Mouse (Mus musculus) T-cell, adult 2 months (primary cell): Measurements from ENCODE around the gene Traf3ip1.
"Not testable (repeated sequence)": the region's sequence is repeated elsewhere in the genome, so short reads cannot be mapped to it uniquely, and the experiment has no call there.

Experiments used
- DNase-seq: peaks from one replicate; pipeline ENCODE4 v3.0.0; 2022; ENCODE audit warnings: low spot score

The Traf3ip1 gene

DNA sequence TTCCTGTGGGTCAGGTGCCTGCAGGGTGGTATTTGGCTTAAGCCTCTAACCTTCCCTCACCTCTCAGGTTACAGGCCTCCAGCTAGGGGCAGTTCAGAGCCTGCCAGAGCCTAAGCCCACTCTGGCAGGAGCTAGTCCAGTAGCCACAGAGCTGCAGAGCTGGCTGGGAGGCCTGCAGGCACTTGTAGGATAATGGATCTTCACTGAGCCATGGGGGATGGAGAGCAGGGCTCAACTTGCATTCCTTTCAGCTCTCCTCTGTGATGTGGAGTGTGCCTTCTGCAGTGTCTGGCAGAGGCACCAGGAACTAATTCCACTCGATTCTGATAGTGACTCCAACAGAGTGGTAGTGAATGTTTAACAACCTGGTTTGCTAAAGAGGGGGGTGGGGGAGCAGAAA, 29.2 kb upstream of the Traf3ip1 start:
- DNase-seq = no peak

GRCm38 (mm10) chr1:91466186-91466585, 28.3 kb upstream of the Traf3ip1 start:
- no peak for DNase-seq

- DNase-seq = no peak
Observed at GRCm38 (mm10) chr1:91469888-91470419, 24.5 kb upstream of the Traf3ip1 start.

DNA sequence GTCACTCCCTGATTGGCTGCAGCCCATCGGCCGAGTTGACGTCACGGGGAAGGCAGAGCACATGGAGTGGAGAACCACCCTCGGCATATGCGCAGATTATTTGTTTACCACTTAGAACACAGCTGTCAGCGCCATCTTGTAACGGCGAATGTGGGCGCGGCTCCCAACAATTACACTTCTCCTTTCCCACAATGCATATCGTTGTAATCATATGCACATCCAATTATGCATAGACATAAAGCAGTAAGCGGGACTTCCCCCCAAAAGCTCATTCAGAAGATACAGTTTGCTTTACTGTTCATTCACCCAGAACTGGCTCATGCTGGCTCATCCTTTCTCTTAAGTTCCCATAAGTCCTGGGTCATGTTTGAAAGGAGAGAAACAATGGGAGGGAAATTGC, 16.3 kb upstream of the Traf3ip1 start:
- not testable (repeated sequence) for DNase-seq

DNA sequence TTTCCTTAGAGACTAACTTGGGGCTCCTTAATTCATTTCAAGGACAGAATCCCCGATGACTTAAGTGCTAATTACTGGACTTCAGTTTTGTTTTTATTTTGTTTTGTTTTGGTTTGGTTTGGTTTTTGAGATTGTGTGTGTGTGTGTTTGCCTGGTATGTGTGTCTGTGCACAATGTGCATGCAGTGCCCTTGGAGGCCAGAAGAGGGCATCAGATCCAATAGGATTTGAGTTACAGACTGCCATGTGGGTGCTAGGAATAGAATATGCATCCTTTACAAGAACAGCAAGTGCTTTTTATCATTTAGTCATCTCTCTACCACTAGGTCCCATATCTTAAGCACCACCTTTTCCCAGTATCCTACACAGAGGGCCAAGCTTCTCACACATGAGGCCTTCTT, 15.5 kb upstream of the Traf3ip1 start:
- DNase-seq = no peak

- no peak for DNase-seq
Observed at GRCm38 (mm10) chr1:91482616-91483211, 11.7 kb upstream of the Traf3ip1 start.

- peak; percentile 68 for DNase-seq
Observed at GRCm38 (mm10) chr1:91483304-91484010, 11.0 kb upstream of the Traf3ip1 start.

DNA sequence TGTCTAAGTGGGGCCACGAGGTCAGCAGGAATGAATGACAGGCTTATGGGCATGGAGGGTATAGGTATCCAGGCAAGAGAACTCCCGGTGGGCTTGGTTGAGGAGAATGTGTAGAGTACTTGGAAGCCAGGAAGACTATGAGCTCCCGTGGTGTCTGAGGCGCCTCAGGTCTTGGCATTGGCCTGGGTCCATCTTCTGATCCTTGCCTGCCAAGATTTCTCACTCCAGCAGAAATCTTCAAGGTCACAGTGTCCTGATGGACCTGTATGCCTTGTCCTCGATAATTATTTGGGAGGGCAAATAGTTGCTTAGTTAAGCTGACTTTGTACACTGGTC, 10.5 kb upstream of the Traf3ip1 start:
- DNase-seq = no peak

DNA sequence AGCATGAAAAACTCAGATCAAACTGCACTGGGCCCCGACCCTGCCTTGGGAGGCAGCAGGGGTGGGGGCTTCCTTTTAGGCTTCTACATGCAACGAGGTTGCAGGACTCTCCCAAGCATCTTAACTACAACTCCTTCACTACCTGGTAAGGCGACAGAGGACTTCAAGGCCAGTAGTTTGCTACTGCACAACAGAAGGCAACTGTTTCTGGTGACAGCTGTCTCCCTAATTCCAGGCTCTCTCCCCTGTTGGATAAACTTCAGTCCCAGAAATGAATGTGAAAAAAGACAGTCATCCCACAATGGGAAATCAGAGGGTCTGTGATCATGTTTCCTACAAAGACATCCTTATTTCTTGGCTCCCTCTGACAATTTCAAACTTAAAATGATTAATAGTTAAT, 9.0 kb upstream of the Traf3ip1 start:
- no peak for DNase-seq

DNA sequence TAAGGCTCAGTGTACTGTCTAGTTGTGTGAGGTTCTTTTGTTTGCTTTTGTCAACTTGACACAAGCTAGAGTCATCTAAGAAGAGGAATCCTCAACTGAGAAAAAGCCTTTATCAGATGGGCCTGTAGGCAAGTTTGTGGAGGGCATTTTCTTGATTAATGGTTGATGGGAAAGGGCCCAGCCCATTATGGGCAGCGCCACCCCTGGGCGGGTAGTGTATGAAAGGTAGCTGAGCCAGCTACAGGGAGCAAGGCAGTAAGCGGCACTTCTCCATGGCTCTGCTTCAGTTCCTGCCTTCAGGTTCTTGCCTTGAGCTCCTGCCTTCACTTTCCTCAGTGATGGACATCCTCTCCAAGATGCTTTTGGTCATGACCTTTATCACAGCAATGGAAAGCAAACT, 8.3 kb upstream of the Traf3ip1 start:
- no peak for DNase-seq

GRCm38 (mm10) chr1:91490322-91490721, 4.1 kb upstream of the Traf3ip1 start:
- DNase-seq = no peak

DNA sequence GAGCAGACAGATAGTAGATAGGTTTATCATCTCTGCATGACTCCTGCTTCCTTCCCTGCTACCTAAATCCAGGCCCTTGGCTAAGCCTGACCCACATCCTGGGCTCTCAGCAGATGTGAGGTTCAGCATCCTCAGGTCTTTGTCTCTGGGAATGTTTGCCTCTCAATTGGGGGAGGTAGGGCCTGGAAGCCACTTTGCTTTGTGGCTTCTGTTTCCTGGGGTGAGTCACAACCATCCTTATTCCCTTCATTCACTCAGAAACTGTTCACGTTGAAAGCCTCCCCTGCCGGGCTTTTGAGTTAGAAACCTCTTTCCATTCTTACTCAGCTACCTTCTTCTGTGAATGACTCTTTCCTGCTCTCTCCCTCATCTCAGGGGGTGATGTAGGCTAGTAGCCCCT, 1.7 kb upstream of the Traf3ip1 start:
- DNase-seq = no peak

GRCm38 (mm10) chr1:91493938-91494337, 509 bp upstream of the Traf3ip1 start:
- no peak for DNase-seq

- no peak for DNase-seq
Observed at GRCm38 (mm10) chr1:91495321-91495720, 874 bp downstream of the Traf3ip1 start.

DNA sequence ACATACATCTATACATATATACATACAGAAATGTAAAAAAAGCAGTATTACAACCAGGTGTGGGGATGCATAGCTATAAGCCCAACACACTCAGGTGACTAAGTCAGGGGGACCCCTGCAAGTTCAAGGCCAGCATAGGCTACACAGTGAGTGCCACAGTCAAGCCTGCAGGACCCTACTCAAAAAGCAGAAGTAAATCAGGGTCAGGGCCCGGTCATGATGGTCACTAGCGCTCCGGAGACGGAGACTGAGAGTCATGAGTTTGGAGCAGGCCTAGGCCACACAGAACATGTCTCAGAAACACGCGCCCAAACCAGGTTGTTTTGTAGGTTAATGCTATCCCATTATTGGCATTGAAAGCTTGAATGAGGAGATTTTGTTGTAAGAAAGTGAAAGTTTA, 4.1 kb downstream of the Traf3ip1 start:
- DNase-seq = no peak

GRCm38 (mm10) chr1:91504615-91505014, 10.2 kb downstream of the Traf3ip1 start:
- no peak for DNase-seq

- no peak for DNase-seq
Observed at GRCm38 (mm10) chr1:91514916-91515315, 20.5 kb downstream of the Traf3ip1 start.

DNA sequence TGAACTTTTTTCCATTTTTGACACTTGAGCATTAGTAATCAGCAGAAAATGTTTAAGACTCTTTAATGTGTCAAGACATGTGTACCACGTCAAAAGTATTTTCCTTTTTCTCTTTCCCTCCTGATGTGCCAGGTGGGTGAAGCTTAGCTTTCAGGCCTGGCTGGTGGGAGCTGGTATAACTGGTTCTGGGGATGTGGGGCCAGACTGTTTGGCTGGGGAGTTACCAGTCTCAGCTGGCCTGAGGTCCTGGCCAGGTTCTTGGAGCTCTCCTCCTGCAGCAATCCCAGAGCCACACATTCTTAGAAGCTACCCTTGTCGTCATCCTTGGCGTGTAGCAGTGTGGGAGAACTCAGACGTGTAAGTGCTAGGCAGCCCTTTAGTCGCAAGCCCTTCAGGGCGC, 21.2 kb downstream of the Traf3ip1 start:
- DNase-seq = no peak

GRCm38 (mm10) chr1:91523759-91524158, 29.3 kb downstream of the Traf3ip1 start:
- peak; percentile 49 for DNase-seq

GRCm38 (mm10) chr1:91525838-91526237, 31.4 kb downstream of the Traf3ip1 start:
- no peak for DNase-seq

GRCm38 (mm10) chr1:91530166-91530565, 35.7 kb downstream of the Traf3ip1 start:
- no peak for DNase-seq

GRCm38 (mm10) chr1:91532243-91532642, 37.8 kb downstream of the Traf3ip1 start:
- no peak for DNase-seq

GRCm38 (mm10) chr1:91532892-91533291, 38.4 kb downstream of the Traf3ip1 start:
- DNase-seq = no peak

DNA sequence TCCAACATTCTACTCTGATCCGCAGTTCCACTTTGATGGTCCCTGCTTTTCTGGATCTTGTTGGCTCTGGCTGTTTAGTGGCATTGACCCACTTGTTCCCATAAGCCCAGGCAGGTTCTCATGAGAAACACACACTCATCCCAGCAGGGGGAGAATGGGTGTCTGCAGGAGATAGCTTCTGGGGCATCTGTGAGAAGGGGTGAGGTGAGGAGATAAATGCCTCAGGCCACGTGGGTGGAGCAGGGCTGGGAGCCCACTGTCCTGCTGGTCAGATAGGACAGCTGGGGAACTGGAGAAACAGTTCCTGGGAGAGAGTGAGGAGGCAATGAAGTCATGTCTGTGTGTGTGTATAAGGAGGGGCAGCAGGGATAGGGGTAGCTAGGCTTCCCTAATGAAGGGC, 39.0 kb downstream of the Traf3ip1 start:
- no peak for DNase-seq
